Mouse (Mus musculus): ENCODE data around the gene Gm43951.

- TF ChIP-seq POLR2A (IDR thresholded peaks at IDR 0.05; ENCODE audit: borderline replicate concordance, control insufficient read depth, low read depth, low read length), result no peak
- no peak for TF ChIP-seq CTCF (IDR thresholded peaks at IDR 0.05; ENCODE audit: control insufficient read depth, insufficient read depth, low read length)
These were observed 51.3 kb downstream of the Gm43951 start for GRCm38 (mm10) chr11:72155186-72155980.

Measured in bone marrow, adult 2 months (tissue).